Mouse (Mus musculus) layer of hippocampus, postnatal 25 days (tissue): ENCODE measurements around the gene Mxi1. TPM values are rescaled to one million over a fixed set of nuclear protein-coding genes. Genes with fewer than 3 reads are reported as not detected.
A peak's percentile ranks its signal among the peaks of the same experiment; 100 is the strongest.

Experiments used
- DNase-seq, 2 experiments: peaks; one replicate each; pipeline ENCODE4 v3.0.0; 2022; ENCODE audit warnings: mixed read lengths in 2 of 2, low spot score in 1 of 2; ENCODE audit errors: extremely low spot score in 1 of 2
- total RNA-seq, 2 experiments: library from RNA; stranded (reverse); gene quantifications; 2 replicates each; pipeline ENCODE4 v1.2.3; 2021

Gene Mxi1
- total RNA-seq = 10 to 100 TPM; 57.7 to 68.2 TPM

DNA sequence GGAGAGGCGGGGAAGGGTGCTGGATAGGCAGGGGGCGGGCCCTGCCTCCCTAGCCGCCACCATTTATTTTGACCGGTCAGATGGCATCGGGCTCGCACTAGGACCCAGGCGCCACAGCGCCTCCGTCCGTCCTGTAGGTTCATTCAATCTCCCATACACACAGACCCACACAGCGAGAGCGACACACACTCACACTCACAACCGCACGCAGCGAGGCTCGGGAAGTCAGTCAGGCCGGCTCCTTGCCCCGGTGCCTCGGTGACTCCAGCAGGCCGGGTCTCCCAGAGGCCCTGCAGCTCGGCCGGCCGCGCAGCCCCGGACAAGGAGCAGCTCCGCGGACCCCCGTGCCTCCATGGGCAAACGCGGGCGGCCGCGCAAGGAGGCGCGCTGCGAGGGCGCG, at the start of gene Mxi1:
Gene Mxi1 (plus strand): TSS at position 171 of the 400 bp plus-strand sequence.
- DNase-seq = peak; percentile 69 to 70

DNA sequence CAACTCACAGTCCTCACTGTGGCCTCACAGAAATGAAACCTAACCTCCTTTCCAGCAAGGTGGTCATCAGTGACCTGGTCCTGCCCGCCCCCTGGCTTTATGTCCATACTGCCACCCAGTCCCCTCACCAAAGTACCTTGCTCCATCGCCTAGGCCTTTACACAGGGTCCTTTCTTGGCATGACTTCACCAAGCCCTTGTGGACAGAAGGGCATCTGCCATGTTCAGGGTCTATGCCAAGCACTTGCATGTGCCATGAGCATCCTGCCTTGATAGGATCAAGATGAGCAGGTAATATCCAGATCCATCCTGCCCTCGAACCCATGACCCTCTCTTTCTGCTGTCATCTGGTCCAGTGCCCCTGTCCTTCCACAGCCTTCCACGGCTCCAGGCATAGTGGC, 49.5 kb upstream of the Mxi1 start:
- no peak for DNase-seq

DNA sequence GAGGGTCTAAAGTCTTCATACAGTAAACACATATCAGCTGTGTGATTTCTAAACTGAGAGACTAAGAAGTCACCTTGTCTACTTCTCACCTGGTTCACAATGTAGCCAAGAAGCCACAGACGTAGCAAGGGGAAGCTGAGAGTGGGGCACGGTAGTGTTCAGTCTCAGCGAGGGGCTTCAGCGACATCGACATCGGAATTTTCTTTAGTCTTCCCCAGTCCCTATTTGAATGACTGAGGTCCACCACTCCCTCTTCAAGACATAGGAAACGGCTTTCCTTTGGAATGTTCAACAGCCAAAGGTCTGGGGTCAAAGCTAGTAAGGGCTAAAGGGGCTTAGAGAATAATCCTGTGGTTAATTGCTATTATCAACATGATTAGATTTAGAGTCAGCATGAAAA, 48.3 kb upstream of the Mxi1 start:
- DNase-seq = no peak

DNA sequence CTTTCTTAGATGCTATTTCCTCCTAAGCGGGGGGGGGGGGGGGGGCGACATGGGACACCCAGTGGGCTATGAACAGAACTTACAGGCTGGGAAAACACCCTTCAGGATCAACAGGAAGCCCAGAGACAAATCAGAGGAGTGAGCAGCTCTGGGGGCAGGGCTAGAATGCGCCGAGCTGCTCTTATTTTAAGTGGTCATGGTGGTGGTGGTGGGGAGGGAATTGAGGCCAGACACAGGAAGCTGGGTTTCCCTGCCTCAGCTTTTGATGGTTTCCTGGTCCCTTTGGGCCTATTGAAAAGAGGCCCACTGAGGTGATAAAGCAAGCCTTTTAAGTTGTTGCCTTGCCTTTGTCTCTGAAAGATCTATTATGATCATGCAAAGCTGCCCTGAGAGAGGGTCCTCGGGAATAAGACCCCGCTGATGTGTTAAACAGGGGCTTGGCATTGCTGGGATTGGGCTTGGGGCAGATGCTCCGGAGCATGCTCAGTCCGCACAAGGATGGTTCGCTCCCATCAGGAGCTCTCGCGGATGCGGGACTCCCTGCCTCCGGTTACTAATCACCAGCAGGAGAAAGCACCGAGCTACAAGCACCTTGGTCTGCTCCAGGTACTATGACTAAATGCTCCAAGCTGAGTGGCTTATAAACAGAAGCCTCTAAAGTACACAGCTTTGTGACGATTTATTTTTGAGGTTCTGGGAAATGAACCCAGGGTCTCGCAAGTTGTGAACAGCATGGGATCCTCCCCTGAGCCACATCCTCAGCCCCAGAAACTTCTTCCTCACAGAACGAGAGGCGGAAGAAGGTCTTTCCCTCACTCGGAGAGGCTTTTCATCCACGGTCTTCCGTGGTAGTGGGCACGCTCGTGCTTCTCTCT, 46.2 kb upstream of the Mxi1 start:
- DNase-seq = no peak

DNA sequence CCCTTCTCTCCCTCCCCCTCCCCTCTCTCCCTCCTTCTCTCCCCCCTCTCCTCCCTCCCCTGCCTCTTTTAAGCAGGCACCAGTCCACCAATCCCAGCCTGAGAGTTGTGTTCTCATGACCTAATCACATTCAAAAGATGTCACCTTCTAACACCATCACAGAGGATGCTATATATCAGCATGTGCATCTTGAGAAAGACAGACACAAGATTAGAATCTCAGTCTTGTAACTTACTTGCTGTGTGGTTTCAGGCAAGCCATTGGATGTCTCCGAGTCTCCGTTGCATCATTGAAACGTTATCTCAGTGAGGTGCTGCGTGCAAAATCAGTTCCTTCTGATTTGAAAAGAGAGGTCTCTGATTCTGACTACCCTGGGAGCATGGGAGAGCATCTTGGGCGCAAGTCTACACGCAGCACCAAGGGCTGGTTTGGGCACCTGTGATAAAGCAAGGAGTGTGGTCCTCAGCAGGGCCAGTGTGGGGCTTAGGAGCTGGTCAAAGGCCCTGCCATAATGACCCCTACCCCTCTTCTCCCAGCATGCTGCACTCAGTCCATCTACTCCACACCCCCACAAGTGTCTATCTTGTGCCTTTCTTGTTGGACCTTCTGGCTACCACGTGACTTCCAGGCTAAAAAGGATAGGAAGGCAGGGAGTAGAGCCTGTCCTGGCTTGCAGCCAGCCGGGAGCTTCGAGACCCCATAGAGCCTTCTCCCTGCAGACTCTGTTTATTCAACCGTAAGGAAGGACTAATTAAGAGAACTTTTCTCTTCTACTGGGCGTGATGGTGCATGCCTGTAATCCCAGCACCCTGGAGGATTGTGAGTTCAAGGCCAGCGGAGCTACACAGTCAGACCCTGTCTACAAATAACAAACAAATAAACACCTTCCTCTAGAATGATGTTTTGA, 45.2 kb upstream of the Mxi1 start:
- DNase-seq = no peak

DNA sequence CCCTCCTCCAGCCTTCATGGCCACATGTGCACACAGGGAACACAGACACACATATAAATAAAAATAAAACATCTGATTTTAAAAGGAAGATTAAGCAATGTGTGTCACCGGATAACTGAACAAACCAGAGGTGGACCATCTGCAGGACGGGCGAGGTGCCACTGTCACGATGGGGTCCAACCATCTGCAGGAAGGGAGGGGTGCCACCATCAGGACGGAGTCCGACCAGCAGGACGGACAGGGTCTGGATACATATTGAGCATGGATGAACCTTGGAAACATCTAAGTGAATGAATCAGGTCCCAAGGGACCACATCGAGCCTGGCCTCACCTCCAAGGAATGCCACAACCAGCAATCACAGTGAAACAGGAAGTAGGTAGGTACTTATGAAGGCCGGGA, 43.0 kb upstream of the Mxi1 start:
- no peak for DNase-seq

DNA sequence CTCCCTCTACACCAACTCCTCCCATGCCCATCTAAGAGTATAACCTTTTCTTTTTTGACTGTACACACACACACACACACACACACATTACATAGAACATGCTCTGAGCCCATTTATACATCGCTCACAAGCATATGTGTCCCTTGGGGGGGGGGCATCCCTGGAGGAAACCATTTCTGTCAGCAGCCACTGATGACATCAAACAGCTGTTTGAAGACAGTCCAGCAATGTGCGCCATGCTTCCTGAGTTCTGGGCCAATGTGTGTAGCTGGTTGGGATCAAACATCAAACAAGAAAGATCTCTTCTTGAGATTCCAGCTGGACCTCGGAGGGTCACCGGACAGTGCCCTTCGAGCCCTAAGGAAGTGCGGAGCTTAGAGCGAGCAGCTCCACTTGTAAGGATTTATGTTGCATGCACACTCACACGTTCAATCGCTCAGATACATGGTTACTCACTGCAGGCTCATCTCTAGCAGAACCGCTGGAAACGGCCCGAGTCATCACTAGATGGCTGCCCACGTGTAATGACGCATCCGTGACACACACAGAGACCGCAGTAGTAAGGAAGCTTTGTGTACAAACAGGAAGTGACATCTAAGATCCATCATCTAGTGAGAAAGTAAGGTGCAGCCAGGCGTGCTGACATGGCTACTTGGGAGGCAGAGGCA, 37.1 kb upstream of the Mxi1 start:
- no peak for DNase-seq

DNA sequence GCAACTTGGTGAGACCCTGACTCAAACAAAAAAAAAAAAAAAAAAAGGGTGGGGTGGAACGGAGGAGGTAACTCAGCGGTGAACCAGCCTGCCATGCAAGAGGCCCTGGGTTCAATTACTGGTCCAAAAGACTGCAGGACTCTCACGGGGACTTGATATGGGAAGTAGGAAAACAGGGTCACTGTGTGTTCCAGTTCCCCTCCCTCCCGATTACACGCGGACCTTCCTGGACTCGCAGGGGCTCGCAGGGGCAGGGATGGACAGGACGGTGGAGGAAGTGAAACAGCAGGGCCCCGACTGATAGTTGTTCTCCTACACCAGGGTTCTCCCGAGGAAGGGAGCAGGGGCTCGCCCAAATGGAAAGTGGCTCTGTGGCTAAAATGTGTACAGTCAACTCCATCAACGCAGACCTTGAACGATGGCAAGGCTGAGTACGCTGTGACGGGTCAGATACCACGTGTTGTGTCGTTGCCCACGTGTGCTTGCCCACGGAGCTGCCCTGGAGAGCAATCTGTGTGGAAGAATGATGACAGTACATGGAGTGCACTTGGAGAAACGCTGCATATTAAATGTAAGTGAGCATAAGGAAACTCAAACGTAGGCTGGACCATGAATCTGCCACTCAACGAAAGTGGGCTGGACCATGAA, 36.4 kb upstream of the Mxi1 start:
- no peak for DNase-seq

DNA sequence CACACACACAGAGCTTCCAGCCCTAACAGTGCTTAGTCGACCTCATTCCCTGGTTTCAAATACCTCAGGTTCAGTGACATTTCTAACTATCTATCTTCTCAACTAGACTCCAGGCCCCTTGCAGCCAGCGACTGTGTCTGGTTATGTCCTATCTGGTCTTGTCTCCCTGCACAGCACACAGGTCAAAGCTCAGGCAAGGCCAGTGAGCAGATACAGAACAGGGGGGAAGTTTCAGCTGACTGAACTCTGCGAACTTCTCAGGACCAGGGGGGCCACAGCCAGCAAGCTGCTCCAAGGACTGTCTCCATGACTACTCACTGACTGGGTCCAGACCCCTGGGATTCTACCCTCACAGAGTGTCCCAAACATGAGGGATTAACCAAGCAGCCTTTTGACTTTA, 35.1 kb upstream of the Mxi1 start:
- no peak for DNase-seq

DNA sequence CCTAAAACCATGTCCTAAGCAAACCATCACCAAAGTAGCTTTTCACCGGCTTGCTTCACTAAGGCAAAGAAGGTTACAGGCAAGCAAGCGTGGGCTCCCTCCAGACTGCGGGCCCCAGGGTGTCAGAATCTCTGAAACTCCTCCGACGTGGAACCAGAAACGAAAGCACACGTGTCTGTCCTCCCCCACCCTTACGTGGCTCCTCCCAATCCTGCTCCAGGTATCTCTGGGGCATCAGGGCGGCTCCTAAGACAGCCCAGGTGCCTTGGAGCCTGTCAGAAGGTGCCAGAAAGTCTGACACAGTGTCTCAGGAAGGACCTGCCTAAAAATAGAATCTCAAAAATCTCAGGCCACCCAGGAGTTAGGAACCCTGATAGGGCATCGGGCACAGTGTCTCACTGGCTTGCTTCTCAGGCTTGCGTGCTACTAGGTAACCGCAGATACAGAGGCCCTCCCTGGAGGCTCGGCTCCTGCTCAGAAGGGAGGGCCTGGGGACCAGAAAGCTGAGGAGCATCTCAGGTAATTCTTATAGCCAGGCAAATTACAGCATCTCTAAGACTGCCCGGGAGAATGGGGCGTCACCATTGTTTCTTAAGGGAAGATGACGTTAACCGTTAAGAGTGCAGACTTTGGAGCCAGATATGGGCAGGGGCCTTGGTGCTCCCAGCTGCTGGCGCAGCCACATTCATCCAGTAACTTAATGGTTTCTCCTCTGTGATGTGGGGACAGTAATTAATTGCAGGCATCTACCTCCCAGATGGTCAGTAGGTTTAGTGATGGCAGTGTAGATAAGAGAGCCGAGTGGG, 33.2 kb upstream of the Mxi1 start:
- DNase-seq = no peak

DNA sequence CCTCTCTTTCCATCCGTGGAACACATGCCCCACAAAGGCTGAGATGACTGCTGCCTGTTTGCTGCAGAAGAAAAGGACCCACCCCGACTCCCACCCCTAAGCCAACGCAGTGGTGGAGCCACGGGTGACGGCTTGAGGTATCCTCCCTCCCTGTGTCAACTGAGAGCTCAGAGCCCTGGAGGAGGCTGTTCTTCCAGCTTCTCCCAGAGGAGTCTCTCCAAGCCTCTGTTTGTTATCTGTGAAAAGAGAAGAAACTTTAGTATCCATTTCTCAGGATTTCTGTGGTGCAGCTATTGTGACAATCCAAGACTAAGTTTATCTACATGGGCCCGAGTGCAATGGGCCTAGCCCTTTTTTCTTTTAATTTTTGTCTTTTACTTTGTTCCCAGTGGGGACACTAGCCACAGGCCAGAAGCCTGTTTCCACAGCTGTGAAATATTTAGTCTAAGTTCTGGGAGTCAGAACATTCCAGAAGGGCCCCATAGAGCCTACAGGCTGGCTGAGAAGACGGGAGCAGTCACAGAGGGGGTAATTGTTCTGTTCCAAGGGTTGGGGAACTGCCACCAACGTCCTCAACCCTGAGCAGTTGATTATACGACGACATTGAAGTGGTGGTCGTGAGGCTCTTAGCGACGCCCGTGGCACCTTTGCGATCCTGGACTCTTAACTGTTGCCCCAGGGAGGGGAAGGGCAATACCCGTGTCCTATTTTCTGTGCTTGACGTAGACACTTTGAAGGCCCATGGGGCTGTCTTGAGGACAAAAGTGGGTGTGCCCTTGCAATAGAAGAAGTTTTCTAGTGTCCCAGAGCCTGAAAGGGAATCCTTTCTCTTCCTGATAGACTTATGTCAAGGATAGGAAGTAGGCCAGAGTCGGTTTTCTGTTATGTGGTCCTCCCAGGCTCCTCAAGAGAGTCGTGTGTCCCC, 31.6 kb upstream of the Mxi1 start:
- DNase-seq = no peak

DNA sequence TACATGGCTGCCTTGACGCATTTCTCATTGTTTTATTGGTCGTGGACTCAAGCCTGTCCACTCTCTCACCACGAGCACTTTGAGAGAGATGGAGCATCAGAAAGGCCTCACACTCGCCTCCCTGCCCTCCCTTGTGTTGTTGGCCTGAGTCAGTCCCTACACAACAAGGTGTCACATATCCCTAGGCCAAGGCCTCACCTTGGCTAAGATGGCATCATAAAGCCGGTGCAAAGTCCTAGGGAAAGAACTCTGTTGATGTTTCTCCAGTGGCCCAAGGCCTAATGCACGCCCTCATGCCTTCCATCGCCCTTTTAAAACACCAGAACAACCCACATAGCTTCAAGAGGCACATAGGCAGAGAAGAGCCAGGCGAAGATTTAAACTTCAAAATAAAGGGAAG, 30.1 kb upstream of the Mxi1 start:
- no peak for DNase-seq

DNA sequence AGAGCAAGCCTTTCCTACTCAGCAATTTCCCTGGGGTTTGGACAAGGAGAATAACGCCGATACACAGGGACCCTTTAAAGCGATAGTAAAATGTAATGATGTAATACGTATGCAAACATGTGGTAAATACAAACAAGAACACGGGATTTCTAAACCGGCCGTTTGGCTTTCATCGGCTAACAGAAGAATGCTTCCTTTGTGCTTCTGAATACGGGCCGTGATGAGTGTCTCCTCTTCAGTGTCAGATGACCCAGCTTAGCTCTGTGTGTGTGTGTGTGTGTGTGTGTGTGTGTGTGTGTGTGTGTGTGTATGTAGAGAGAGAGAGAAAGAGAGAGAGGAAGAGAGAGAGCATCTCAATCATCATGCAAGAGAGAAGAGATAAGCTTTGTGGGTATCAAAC, 27.7 kb upstream of the Mxi1 start:
- DNase-seq = no peak

DNA sequence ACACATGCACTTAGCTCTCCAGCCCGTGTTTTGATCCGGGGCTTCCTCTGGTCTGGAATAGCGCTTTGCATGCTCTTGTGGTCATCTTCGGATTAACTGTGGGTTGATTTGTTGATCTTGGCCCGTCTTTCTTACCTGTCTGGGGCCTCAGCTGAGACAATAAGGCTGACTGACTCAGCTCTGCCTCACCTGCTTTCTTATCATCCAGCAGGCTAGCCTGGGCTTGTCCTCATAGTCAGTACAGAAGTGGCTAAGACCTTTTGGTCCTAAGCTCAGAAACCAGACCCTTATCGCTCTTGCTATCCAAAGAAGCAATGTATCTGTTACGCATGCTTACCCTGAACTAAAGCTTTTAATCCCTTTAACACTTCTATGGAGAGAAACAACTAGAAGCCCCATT, 26.6 kb upstream of the Mxi1 start:
- DNase-seq = no peak

DNA sequence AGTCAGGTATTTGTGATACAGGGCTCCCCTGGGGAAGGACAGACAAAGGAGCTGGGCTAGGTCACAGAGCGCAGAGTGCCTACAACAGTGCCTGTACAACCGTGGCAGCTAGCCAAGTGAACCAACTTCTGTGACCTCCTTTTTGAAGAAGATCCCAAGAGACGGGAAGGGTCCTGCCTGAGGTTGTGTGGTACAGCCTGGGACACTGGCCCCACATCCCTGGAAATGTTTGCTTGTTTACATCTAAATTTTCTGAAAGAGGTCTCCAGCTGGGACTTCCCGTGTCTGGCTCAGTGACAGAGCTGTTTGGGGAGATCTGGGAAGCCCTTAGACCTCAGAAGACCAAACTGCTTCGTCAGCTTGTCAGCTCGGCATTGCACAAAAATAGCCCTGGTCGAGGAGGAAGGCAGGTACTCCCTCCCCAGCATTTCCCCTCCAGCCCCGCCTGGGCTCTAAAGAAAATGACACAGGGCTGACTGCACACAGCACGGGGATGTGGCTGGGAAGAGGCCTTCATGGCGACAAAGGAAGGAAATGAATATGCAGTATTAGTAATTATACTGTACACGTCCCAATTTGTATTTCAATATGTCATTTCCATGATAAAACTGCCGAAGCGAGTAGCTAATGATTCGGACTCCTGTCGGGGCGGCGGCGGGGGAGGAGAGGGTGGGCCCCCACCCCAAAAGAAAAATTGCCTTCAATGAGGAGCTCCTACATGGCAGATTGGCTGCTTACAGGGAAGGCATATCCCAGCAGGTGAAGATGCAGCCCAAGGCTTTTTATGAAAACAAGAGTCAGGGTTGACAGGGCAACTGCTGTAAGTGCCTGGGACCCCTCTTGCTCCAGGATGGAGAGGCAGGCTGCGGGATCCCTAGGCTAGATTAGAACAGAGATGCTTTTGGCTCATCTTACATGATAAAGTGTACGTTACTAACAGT, 25.8 kb upstream of the Mxi1 start:
- no peak for DNase-seq

DNA sequence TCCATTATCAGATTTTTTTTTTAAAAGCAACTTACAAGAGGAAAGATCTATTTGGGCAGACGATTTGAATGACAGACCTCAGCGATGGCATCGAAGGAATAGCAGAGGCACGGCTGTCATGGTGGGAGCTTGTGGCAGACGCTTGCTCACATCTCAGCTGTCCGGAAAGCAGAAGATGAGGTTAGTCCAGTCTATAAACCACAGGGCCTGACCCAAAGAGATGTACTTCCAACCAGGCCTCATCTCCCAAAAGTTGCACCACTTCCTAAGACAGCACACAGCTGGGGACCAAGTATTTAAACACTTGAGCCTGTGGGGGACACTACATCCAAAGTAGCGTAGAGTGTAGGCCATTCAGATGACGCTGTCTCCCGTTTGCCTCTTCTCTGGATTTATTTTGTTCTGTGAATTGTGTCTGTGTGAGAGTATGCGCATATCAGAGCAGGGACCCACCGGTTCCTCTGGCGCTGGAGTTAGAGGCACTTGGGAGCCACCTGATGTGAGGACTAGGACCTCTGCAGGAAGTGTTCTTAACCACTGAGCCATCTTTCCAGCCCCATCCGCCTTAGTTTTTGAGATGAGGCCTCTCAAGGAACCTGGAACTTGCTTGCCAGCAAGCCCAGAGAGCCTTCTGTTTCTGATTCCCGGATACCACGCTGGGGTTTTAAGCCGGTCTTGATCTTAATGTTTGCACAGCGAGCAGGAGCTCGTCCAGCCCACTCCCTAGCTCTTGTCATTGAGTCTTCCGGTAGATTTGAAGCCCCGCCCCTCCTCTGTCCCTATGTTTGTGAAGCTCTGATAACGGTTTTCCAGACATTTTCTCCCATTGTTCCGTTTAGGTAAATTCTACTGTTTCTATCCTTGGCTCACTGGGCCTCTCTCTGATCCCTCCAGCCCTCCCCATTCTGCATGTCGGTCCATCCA, 13.7 kb upstream of the Mxi1 start:
- no peak for DNase-seq
